Mouse (Mus musculus): ENCODE results near the gene Auts2.

- no peak for TF ChIP-seq CTCF (conservative IDR thresholded peaks at IDR 0.05; ENCODE audit: insufficient read depth, insufficient read length, low read depth, low read length)
- TF ChIP-seq POLR2A (IDR thresholded peaks at IDR 0.05; ENCODE audit: low read depth, low read length): no peak
These were observed 666.6 kb downstream of the Auts2 start for GRCm38 (mm10) chr5:131876569-131876968.

Measured in kidney, adult 2 months (tissue).